Mouse (Mus musculus): ENCODE measurements around the gene Pigb.

Gene Pigb

DNA sequence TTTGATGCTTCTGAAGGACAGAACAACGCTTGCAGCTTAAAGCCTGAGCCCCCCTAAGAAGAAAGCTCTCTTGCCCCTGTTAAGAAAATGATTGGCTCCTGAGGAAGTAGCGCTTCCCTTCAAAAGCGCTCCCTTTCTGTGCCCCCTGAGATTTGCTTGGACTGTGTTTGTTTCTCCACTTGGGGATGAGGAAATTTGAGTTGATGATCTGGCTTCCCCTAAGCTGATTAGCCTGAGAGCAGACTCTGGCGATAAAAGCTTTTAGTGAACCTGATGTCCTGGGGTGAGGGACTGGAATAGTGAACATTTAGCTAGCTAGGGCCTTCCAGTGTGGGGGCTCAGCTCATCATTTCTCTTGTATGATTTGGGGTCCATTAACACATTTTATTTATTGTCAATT, 8.7 kb upstream of the Pigb start:
- ATAC-seq (ENCODE audit: insufficient number of reproducible peaks, low FRiP score, low TSS enrichment): no peak

DNA sequence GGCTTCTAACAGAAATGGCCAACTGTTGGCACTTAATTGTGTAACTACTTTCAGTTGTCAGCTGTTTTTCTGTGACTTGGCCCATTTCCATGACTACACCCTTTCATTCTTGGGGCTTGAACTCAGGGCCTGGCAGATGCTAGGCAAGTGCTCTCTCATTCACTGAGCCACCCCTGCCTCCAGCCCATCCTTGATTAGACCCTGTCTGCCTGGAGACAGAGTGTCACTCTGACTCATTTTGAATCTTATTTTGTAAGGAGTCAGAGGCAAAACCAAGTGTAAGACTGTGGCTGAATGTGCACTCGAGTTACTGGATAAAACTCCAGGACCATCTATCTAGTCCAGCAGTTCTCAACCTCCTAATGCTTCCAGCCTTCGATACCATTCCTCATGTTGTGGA, 7.7 kb upstream of the Pigb start:
- ATAC-seq (ENCODE audit: insufficient number of reproducible peaks, low FRiP score, low TSS enrichment): no peak

DNA sequence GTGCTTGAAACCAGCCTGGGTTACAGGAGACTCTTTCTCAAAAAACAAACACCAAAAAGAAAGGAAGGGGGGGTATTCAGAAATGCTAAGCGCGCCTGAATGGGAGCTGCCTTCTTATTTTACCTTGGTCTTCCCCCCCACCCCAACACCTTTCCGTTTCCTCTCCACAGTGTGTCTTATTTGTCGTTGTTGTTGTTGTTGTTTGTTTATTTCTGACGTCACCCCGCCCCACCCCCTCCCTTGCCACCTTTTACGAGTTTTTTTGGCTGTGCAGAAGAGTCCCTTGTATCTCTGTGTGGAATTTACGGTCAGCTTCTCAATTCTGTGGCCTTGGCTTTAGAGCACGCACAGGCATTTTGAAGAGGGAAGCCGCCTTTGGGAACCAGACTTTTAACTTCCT, 5.5 kb upstream of the Pigb start:
- no peak for ATAC-seq (ENCODE audit: insufficient number of reproducible peaks, low FRiP score, low TSS enrichment)

DNA sequence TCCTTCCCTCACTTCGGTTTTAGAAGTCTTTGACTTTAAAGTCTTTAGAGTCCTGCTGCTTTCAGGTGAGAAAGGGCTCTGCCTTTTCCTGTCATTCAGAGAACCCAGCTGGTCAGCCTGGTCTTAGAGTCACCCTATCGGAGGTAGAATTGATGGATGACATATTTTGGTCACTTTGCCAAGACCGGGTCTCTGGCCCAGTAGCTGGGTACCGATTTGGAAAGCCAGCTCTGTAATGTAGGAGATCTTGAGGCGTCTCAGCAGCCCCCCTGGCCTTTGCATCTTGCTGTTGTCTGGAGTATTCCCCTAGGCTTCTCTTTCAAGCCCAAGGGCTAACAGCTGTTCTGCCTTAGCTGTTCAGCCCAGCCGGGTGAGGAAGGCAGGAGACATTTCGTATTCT, 5.0 kb upstream of the Pigb start:
- ATAC-seq (ENCODE audit: insufficient number of reproducible peaks, low FRiP score, low TSS enrichment): no peak

DNA sequence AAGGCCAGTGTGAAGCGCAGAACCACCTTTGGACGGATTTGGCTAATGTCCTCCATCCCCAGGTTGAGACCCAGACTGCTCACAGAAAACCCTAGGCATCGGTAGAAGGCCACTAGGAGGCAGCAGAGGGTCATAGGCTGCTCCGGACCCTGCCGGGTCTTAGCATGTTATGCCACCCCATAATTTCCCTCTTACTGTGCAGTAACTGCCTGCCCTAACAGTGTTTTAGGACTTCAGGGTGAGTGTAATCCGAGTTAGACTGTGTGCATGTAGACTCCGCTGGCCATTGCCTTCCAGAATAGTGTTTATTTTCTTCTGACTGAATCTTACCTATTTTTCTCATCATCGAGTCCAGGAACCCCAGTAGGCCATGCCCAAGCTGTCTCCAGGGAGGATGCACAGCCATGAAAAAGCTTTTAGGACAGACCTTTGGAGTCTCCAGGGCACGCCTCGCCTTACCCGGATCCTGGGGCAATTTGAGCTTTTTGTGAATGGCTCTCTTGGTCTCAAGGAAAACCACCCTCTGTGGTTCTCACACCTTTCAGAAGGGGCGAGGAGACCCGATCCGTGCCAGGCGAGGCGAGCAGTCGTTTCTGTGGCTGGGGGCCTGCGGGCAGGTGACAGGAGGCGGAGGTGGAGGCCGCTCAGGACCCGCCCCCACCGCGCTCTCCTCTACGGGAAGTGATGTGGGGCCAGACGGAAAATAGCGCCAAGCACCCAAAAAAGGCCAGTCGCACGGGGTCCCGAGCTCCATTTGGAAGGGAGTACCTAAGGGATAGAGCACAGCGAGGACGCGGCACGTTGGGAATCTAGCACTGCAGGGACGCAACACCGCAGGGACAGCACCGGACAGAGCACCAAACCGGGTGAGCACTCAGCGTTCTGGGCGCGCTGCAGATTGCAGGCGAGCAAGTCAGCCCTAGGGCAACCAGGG, 4.2 kb upstream of the Pigb start, which contains the start of gene Rab27a:
Gene Rab27a, plus strand, starts transcription at position 709 of the 934 bp plus-strand sequence.
- ATAC-seq (ENCODE audit: insufficient number of reproducible peaks, low FRiP score, low TSS enrichment): peak; percentile 75

DNA sequence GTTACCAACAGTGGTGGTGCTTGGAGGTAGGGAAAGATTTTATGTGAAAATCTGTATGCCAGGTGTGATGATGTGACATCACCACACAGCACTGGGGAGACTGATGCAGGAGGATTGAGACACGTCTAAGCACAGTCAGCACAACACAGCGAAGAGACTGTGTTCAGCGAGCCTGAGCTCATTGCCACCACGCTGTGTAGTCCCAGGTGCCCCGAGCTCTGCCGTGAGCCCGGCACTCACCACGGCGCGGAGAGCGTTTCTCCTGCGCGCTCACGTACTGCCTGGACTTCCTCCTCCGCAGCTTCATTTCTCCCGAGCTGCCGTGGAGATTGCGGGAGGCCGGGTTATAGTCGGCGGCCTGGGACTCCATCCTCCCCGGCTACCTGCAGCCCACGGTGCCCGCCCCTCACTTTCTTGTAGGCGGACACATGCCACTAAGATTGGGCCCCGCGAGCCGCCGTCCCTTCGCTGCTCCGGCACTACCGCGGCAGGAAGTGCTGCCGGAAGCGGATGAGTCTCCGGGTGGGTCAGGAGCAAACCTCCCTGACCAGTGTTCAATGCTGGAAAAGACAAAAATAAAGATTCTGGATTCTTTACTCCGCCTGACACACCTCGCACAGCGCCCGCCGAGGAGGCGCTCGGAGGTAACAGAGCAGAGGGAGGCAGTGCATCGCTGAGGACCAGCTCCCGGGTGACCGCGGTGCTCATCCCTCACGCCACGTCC, 794 bp downstream of the Pigb start:
- peak; percentile 74 for ATAC-seq (ENCODE audit: insufficient number of reproducible peaks, low FRiP score, low TSS enrichment)

DNA sequence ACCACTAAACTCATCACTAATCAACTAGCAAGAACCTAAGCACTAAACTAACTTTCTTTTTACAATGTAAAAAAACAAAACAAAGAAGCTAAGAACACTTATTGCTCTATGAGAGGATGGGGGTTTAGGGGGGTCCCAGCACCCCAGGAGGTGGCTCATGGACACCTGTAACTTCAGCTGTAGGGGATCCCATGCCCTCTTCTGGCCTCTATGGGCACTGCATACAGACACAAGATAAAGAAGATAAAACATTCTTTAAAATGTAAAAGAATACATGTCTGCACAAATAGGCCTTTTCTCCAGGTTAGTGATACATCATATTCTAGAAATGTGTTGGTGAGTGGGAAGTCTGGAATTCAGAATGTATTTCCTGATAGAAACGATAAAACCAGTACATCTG, 6.8 kb downstream of the Pigb start:
- no peak for ATAC-seq (ENCODE audit: insufficient number of reproducible peaks, low FRiP score, low TSS enrichment)

DNA sequence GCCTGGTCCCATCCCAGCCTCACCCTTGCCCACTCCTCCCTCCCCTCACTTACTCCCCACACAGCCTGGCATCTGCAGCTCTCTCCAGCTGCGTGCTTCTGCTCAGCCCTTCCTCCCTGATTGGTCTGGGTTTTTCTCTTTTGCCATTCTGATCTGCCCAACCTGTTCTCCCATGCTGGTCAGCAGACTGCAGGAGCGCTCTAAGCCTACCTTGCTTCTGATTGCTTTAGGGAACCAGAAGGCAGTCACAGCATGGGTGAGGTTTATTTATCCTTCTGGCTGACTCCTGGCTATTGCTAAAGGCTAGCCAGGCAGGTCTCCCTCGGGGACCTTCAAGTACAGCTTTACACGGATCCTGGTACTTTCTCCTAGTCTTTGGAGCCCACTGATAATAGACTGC, 8.8 kb downstream of the Pigb start:
- peak; percentile 76; the same call in 1 of the 2 replicates for ATAC-seq (ENCODE audit: insufficient number of reproducible peaks, low FRiP score, low TSS enrichment)

DNA sequence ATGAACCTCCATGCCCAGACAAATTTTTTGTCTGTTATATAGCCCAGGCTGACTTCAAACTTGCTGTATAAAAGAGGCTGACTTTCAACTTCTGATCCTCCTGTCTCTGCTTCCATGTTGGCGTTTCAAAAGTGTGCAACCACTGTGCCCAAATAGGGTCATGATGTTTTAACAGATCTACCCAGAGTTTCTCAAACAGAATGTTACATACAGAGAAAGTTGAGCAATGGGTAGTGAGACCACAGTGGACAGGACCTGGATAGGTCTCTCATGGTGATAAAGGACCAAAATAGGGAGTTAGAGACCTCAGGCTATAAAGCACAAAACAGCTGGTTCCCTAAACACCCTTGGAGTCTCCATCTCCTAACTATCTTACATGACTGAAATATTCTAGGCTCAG, 9.7 kb downstream of the Pigb start:
- ATAC-seq (ENCODE audit: insufficient number of reproducible peaks, low FRiP score, low TSS enrichment): no peak

DNA sequence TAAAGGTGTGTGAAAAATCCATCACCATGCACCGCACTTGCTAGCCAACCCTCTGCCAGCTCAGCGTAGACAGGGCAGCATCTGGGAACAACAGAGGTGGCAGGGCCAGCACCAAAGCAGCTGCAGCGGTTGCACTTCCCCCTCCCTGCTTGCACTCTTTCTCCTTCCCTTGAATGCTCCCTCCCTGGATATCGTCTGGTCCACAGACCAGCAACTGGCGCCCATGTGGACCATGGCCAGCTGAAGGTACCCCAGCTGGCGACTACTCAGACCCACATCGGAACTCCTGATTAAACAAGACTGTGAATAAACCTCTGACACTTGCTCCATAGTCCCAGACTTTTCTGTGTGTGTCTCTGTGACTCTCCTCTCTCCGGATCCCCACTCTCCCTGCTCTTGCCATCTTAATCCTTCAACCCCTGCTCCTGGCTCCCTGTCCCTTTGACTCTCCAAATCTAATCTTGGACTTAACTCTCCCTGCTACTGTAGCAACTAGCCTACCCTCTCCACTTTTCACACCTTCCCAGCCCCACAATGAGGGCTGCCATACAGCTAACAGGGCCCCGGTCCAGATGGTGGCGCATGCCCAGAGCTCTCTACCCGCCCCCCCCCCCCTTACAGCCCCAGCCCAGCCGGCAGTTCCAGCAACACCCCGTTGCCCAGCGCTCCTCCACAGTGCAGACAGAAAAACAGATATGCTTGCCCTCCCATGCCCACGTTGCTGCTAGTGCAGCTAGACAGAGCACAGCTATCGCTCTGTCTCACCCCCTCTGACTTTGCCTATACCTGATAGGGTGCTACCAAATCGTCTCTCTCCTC, 14.2 kb downstream of the Pigb start:
- 0 out of 2 replicates have a peak, but pooled peaks have one; percentile 26 for ATAC-seq (ENCODE audit: insufficient number of reproducible peaks, low FRiP score, low TSS enrichment)

DNA sequence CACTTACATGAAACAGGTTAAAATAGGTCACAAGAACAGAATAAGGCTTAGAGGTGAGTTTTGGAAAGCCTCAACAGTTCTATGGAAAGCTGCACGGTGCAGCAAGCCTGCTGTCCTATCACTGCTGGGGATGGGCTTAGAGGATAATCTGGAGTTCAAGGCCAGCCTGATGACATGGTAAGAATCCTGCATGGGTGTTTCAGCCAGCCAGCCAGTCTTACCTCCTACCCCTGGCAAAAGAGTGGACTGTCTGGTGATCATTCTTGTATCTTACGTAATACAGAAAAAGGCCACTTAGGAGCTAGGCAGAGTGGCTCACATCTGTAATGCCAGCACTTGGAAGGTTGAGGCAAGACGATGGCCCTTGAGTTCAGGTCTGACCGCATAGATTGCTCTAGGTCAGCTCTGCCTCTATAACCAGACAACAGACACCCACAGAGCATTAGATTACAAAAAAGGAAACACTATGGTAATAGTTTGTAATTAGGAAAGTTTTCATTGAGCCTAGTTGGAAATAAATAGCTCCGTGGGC, 19.5 kb downstream of the Pigb start:
- no peak for ATAC-seq (ENCODE audit: insufficient number of reproducible peaks, low FRiP score, low TSS enrichment)

DNA sequence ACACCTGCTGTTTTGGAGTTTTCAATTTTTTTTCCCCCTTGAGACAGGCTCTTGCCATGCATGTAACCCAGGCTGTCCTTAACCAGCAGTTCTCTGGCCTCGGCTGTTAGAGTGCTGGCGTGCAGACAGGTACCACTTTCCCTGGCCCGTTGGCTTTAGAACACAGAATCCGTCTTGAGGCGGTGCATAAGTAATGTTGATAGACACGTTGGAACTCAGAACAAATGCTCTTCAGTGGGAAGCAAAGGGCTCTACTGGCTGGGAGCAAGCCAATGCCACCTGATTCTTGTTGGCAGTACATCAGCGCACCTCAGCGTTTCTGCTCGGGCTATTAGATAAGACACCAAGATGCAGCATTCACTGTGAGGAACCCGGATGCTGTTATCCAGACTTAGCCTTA, 20.3 kb downstream of the Pigb start:
- no peak; the same call in 1 of the 2 replicates for ATAC-seq (ENCODE audit: insufficient number of reproducible peaks, low FRiP score, low TSS enrichment)

DNA sequence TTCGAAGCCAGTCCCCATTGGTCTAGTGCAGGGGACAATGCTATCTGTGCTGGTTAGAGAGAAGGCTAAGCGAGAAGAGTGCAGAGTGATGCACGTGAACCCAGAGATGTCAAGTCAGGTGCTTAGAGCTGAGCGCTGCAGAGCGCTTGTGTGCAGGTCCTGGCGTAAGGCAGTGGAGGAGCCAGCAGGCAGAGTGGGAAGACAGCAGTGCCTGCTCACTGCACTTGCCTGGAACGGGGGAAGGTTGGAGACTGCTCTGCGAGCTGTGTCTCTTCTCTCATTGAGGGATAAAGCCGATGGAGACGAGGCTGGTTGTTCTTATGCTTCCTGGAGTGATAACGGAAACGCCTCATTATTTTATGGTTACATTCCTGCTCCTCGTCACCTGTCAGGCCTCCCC, 25.5 kb downstream of the Pigb start:
- no peak for ATAC-seq (ENCODE audit: insufficient number of reproducible peaks, low FRiP score, low TSS enrichment)

DNA sequence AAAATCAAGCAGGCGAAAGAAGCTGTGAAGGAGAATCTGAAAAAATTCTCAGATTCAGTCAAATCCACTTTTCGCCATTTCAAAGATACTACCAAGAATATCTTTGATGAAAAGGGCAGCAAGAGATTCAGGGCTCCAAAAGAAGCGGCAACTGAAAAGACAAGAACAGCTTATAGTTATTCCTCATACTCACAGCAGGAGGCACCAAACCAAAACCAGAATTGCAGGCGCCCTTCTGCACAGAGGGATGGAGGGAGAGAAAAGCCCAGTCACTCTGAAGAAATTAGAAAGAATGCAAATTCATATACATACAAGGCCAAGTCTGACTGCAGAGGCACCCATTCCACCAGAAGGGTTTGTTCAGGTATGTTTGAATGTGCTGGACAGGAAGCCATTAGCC, 27.5 kb downstream of the Pigb start:
- ATAC-seq (ENCODE audit: insufficient number of reproducible peaks, low FRiP score, low TSS enrichment): no peak

DNA sequence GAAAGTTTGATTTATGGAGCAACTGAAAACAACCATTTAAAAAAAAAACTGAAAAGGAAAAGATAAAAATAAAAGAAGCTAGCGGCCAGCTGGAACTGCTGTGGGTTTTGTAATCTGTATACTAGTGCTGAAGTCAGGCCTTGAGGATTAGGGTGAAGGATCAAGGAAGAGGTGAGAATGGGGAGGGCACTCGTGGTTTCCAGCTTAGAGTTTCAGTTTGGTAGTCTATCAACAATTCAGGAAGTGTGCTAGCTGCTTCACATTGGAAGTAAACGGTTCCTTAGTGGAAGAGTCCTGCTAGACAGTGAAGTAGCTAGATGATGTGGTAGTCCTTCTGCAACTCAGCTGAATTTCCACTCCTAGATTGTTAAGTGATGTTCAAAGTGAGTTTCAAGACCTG, 31.8 kb downstream of the Pigb start:
- no peak for ATAC-seq (ENCODE audit: insufficient number of reproducible peaks, low FRiP score, low TSS enrichment)

DNA sequence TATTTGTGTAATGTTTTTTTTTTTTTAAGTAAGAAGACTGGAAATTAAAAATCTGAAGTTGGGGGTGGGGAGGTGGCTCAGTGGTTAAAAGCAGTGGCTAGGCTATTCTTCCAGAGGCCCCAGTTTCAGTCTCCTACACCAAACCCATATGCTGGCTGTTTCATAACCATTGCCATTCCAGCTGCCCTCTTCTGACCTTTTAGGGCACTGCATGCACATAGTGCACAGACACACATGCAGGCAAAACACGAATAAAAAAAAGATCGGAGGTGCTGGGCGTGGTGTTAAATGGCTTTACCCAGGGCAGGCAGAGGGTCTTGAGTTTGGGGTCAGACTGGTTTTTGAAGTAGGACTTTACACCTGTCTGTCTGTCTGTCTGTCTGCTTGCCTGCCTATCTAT, 34.0 kb downstream of the Pigb start:
- ATAC-seq (ENCODE audit: insufficient number of reproducible peaks, low FRiP score, low TSS enrichment): no peak

DNA sequence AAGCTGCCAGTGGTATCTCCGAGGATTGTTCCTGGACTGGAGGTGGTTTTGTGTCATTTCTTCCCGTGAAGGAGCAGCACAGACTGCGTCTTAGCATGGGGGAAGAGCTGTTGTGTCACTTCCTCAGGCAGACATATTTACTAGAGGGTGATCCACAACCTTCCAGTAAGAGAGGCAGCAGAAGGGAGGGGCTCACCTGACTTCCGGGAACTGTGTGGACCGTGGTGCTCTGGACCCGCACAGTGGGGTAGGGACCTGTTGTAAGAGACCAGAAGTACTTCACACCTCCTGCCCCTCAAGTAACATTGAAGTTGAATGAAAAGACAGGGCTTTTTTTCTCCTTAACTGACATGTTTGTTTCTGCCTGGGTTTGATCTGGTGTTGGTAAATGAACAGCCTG, 35.1 kb downstream of the Pigb start:
- no peak for ATAC-seq (ENCODE audit: insufficient number of reproducible peaks, low FRiP score, low TSS enrichment)

DNA sequence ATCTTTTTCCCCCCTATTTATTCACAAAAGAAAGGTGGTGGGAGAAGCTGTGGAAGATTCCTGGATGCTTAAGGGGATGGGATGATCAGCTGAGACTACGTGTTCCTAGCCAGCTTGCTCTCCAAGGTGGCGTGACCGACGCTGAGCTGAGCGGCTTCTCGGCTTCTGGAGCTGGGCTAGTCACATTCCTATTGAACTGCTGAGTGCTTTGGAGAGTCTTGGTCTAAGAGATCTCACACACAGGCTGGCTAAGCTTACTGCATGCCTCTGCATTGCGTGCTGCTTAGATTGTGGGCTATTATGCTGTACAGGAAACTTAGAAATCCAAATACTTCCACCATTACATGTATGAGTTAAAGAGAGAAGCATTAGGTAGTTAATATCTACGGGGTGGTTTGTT, 36.1 kb downstream of the Pigb start:
- no peak for ATAC-seq (ENCODE audit: insufficient number of reproducible peaks, low FRiP score, low TSS enrichment)

DNA sequence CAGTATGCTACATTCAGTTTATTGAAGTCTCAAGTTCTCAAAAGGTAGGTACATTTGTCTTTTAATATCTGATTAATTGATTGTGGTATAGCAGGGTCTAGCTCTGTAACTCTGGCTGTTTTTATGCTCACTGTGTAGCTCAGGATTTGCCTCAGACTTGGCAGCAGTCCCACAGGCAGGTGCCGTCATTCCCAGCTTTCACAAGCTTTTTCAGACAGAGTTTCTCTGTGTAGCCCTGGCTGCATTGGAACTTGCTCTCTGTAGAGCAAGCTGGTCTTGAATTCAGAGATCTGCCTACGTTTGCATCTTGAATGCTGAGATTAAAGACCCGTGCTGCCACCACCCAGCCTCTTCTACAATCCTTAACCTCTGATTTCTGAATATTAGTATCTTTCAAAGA, 38.0 kb downstream of the Pigb start:
- no peak for ATAC-seq (ENCODE audit: insufficient number of reproducible peaks, low FRiP score, low TSS enrichment)

DNA sequence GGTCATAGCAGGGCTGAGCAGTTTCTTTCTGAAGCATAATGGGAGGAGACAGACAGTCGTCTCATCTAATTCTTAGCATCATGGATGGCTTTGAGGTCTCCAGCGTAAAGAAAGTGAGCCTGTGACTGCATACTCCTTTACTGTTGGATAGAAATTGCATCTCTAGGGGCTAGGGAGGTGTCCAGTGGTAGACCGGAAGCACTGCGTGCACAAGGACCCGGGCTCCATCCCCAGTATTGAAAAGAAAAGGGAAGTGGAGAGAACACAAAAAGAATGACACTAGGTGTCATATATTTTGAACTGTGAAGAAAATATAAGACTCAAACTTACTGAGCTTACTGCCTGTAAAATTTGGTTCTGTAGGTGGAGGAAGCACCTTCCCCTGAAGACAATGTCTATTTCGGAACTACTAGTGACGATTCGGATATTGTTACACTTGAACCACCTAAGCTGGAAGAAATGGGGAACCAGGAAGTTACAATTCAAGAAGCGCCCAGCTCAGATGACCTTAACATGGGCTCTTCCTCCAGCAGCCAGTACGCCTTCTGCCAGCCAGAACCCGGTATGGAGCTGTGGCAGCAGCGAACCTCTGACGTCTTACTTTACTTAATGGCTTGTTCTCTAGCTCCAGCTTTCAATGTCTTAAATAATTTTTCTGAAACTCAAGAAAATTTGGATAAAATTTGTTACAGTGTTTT, 38.7 kb downstream of the Pigb start:
- ATAC-seq (ENCODE audit: insufficient number of reproducible peaks, low FRiP score, low TSS enrichment): no peak

All from cerebellum, adult (tissue).